Mouse (Mus musculus) liver, embryonic 12.5 days (tissue): ENCODE measurements around the gene Btg3. TPM values are rescaled to one million over a fixed set of nuclear protein-coding genes. Genes with fewer than 3 reads are reported as not detected.

Experiments
- ATAC-seq: fragments of 200-750 bp; cut with Nextera tagmentation; 2 replicates; pipeline ENCODE4 v1.8.0; 2017; ENCODE audit warnings: moderate number of reproducible peaks, mild to moderate bottlenecking, moderate library complexity
- H3K27ac ChIP-seq: fragments of 300-500 bp; sonication (generic); 2 replicates; pipeline ENCODE4 v1.5.1; 2016; ENCODE audit warnings: mild to moderate bottlenecking
- H3K27me3 ChIP-seq: fragments of 300-500 bp; sonication (generic); replicated peaks from 2 replicates; pipeline ENCODE4 v1.6.1; 2016; ENCODE audit warnings: mild to moderate bottlenecking, moderate library complexity
- H3K36me3 ChIP-seq: fragments of 300-500 bp; sonication (generic); 2 replicates; pipeline ENCODE4 v1.6.1; 2016; ENCODE audit warnings: mild to moderate bottlenecking, moderate library complexity
- H3K4me1 ChIP-seq: fragments of 300-500 bp; sonication (generic); 2 replicates; pipeline ENCODE4 v1.6.1; 2016
- H3K4me2 ChIP-seq: fragments of 300-500 bp; sonication (generic); 2 replicates; pipeline ENCODE4 v1.6.1; 2016; ENCODE audit warnings: mild to moderate bottlenecking, moderate library complexity
- H3K4me3 ChIP-seq: fragments of 300-500 bp; sonication (generic); 2 replicates; pipeline ENCODE4 v1.5.1; 2016; ENCODE audit warnings: mild to moderate bottlenecking, moderate library complexity
- H3K9ac ChIP-seq: fragments of 300-500 bp; sonication (generic); 2 replicates; pipeline ENCODE4 v1.6.1; 2016; ENCODE audit warnings: mild to moderate bottlenecking, moderate library complexity
- H3K9me3 ChIP-seq: fragments of 300-500 bp; sonication (generic); replicated peaks from 2 replicates; pipeline ENCODE4 v1.6.1; 2016; ENCODE audit warnings: mild to moderate bottlenecking, moderate library complexity
- WGBS: fragments of 180-500 bp; shearing (Covaris S2); methylation state at CpG from one replicate; pipeline ENCODE4 v1.1.7; 2016; ENCODE audit not compliant: insufficient replicate concordance; 5-methylcytosine and 5-hydroxymethylcytosine counted together
- polyA plus RNA-seq: library from polyadenylated mRNA; unstranded; fragments of >200 nt; fragmentation: Nextera tagmentation; extraction: Ambion mirVana; gene quantifications from 2 replicates; pipeline ENCODE4 v1.2.1, GENCODE M21; 2016

Btg3 gene
- 39.0 and 39.6 TPM in 2 replicates for polyA plus RNA-seq

DNA sequence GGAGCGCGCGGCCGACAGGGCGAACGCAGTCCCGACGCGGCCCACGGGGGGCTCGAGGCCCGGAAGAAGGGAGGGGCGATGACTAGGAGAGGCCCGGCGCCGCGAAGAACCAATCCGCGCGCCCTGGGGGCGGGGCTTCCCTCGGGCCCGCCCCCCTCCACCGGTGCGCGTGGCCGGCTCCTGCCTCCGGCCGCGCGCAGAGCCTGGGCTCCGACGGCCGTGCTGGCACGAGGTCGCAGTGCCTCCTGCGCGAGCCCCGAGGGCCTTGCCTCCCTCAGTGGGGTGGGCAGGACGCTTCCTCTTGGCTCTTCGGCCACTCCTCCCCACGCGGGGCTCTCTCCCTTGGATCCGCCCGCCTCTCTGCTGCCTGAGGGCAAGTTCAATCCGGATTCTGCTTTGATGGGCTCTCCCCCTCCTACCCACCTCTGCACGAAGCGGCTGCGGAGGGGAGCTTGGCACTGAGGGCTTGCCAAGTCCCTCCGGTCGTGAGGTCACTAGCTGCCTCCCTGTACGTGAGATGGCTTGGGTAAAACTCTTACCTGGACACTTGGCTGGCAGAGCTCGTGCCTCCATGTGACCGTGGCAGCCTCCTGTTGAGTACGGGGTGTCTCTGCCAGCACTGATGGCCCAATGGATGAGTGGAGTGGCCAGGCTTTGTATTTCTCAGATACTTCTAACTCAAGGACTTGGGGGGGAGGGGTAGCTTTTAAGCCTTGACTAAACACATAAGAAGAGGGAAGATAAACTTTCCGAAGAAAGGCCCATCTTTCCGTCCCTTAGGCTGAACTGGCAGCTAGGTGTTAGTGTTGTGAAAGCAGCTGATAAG lies at the start of gene Btg3:
TSS of gene Btg3 (minus strand) at position 448 of the 826 bp plus-strand sequence.
- Histone ChIP-seq H3K4me3 (peak within 1 kb of the TSS; percentile 89), H3K9me3 (no peaks in the 10 kb centered on the region), H3K4me2 (peak within 1 kb of the TSS; percentile 92), H3K4me1 (peaks cover 24% of the 10 kb centered on the region), H3K9ac (peak within 1 kb of the TSS; percentile 94), H3K36me3 (peaks cover 14% of the 10 kb centered on the region), H3K27ac (peak within 1 kb of the TSS; percentile 80), H3K27me3 (no peaks in the 10 kb centered on the region)
- WGBS: 2% methylated on average over 31 of the region's 57 CpGs
- peak; percentile 95 for ATAC-seq

DNA sequence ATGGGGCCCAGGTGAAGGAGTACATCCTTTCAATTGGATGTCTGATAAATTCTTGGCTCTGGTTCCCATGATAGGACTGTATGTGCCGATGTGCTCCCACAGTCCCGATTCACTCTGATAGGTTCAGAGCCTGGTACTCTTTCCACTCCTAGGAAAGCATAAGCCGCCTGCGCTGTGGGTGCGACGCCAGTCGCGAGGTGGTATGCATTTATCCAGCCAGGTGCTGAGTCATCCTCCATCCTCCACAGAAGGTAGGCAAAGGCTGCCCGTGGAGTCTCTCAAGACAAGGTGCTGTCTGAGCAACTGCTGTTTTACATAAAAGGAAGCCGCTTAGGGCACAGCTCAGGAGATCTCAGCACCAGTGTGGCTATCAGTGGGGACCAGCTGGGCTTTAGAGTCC lies 40.7 kb upstream of the Btg3 start:
- Histone ChIP-seq H3K4me2 (no peak overlapping the region), H3K9ac (no peak overlapping the region), H3K27me3 (no peaks in the 10 kb centered on the region), H3K9me3 (no peaks in the 10 kb centered on the region; the same call in 1 of the 2 replicates), H3K27ac (no peak overlapping the region), H3K4me3 (no peak overlapping the region), H3K4me1 (no peaks in the 10 kb centered on the region), H3K36me3 (no peaks in the 10 kb centered on the region)
- 30% methylated on average over 10 of the region's 10 CpGs for WGBS
- no peak for ATAC-seq

DNA sequence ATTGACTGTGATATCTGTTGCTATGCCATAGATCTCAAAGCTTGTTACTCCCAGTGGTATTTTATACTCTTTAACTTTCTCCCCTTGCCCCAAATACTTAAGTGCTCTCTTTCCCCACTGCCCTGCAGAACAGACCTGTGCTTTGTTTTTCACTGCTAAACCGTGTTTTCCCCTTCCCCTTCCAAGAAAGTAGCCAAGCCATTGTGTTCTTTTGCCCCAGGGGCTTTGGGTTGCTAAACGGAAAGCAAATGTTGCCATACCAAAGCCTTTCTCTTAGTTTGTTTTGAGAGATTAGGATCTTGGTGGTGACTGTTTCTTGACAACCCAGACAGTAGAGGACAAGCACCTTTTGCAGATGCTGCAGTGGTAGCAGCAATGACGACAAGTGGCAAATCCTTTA lies 39.5 kb upstream of the Btg3 start:
- Histone ChIP-seq H3K4me3 (no peak overlapping the region), H3K9me3 (no peaks in the 10 kb centered on the region; the same call in 1 of the 2 replicates), H3K4me1 (no peaks in the 10 kb centered on the region), H3K27me3 (no peaks in the 10 kb centered on the region), H3K36me3 (no peaks in the 10 kb centered on the region), H3K4me2 (no peak overlapping the region), H3K9ac (no peak overlapping the region), H3K27ac (no peak overlapping the region)
- no peak for ATAC-seq
- 7% methylated on average over 3 of the region's 3 CpGs for WGBS

DNA sequence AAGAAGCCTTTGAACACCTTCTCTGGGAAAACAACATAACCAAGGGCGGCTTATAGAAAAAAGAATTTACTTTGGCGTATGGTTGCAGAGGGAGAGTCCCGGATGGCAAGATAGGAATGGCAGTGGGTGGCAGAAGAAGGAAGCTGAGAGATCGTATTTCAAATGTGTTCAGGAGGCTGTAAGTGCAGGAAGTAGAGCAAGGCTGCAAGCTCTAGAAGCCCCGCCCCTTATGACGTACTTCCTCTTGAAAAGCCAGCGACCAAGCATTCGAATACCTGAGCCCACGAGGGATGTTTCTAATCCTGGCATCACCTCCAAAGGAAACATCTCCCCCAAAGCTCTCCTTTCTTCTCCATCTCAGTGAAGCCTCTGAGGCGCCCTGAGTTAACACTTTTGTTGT lies 33.0 kb upstream of the Btg3 start:
- H3K27me3 ChIP-seq: no peaks in the 10 kb centered on the region
- 71% methylated on average over 10 of the region's 10 CpGs for WGBS
- no peaks in the 10 kb centered on the region for H3K36me3 ChIP-seq
- no peak overlapping the region for H3K4me2 ChIP-seq
- H3K4me1 ChIP-seq: no peaks in the 10 kb centered on the region
- no peak for ATAC-seq
- no peak overlapping the region for H3K9ac ChIP-seq
- H3K4me3 ChIP-seq: no peak overlapping the region
- no peaks in the 10 kb centered on the region; the same call in 1 of the 2 replicates for H3K9me3 ChIP-seq
- H3K27ac ChIP-seq: no peak overlapping the region

DNA sequence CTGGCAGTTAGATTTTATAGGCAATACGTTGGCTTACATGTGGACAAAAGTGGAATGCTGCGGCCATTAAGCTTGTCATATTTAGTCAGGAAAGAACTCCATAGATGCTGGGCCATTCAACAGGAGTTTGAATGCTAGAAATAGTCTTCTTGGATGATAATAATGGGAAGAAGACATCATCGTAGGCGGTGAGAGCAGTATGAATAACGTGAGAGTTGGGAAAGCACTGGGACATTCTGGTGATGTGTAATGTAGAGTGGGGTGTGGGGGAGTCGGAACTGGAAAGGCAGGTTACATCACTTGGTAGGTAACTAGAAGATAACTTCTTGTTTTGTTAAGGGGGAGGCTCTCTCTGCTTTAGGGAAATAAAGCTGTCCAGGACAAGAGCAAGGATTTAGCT lies 30.9 kb upstream of the Btg3 start:
- WGBS: 74% methylated on average over 6 of the region's 6 CpGs
- Histone ChIP-seq H3K4me3 (no peak overlapping the region), H3K9me3 (no peaks in the 10 kb centered on the region), H3K4me1 (no peaks in the 10 kb centered on the region), H3K4me2 (no peak overlapping the region), H3K27me3 (no peaks in the 10 kb centered on the region), H3K9ac (no peak overlapping the region), H3K27ac (no peak overlapping the region), H3K36me3 (no peaks in the 10 kb centered on the region)
- ATAC-seq: no peak

DNA sequence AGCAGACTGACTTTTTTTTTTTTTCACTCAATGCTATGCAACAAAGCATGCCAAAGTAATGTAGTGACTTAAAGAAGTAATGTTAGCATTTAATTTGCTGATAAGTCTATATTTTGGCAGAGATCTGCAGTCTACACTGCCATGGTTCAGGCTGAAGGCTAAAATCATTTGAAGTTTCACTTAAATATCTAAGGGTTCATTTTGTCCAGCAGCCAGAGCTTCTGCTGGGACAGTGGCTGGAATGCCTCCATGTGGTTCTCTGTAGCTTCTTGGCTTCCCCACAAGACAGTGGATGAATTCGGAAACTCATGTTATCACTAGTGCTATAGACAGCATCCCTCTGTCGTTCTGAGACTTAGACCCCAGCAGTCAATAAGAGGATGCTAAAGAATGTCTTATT lies 29.7 kb upstream of the Btg3 start:
- ATAC-seq: no peak
- WGBS: 45% methylated on average over 2 of the region's 2 CpGs
- no peaks in the 10 kb centered on the region for H3K36me3 ChIP-seq

DNA sequence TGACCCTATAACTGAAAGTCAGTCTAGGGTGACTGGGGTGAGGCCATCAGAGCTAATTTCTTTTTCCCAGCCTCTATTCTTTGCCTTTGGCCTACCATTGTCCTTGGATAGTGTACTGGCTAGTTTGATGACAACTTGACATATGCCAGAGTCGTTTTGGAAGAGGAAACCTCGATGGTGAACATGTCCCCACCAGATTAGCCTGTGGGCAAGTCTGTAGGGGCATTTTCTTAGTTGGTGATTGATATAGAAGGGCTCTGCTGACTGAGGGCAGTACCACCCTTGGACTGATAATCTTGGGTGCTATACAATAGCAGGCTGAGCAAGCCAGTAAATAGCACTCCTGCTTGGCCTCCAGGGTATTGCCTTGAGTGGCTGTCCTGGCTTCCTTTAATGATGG lies 25.3 kb upstream of the Btg3 start:
- Histone ChIP-seq H3K4me1 (no peaks in the 10 kb centered on the region), H3K4me2 (no peak overlapping the region), H3K9ac (no peak overlapping the region), H3K4me3 (no peak overlapping the region), H3K27me3 (no peaks in the 10 kb centered on the region), H3K27ac (no peak overlapping the region), H3K36me3 (no peaks in the 10 kb centered on the region), H3K9me3 (no peaks in the 10 kb centered on the region)
- ATAC-seq: no peak
- 8% methylated on average over 2 of the region's 2 CpGs for WGBS

More for the DNA sequence above, 29.7 kb upstream of the Btg3 start:
- no peaks in the 10 kb centered on the region for H3K9me3 ChIP-seq
- H3K9ac ChIP-seq: no peak overlapping the region
- H3K4me3 ChIP-seq: no peak overlapping the region
- H3K4me2 ChIP-seq: no peak overlapping the region
- no peaks in the 10 kb centered on the region for H3K27me3 ChIP-seq
- no peak overlapping the region for H3K27ac ChIP-seq
- no peaks in the 10 kb centered on the region for H3K4me1 ChIP-seq

DNA sequence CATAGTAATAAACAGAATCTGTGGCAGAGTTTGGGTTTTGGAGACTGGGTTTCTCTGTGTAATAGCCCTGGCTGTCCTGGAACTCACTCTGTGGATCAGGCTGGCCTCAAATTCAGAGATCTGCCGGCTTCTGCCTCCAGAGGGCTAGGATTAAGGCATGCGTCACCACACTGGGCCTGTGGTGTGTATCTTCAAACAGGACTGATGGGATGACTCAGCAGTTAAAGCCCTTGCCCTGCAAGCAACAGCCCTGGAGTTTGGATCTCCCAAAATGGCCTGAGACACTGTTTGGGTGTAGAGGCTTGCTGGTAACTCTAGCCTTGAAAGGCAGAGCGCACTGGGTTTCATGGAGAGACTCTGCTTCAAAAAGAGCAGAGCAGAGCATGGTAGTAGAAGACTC lies 22.4 kb upstream of the Btg3 start:
- Histone ChIP-seq H3K9ac (no peak overlapping the region), H3K36me3 (no peaks in the 10 kb centered on the region), H3K9me3 (no peaks in the 10 kb centered on the region), H3K4me2 (no peak overlapping the region), H3K4me1 (no peaks in the 10 kb centered on the region), H3K27ac (no peak overlapping the region), H3K4me3 (no peak overlapping the region), H3K27me3 (no peaks in the 10 kb centered on the region)
- ATAC-seq: no peak
- WGBS: 62% methylated on average over 3 of the region's 3 CpGs

DNA sequence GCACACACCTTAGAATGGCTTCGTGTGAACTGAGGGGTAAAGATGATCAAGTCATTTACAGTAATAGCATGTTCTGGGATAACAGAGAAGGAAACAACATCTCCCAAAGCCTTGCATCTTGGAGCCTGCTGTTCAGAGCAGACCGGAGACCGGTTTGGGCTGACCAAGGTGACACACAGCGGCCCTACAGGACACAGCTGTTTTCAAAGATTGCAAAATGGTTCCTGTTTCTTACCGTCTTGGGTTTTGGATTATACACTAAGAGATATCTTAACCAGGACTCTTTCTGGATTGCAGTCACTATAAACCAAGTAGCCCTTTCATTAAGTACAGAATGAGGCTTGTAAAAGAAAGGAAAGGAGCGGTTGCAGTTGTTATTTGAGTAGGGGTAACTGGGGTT lies 21.7 kb upstream of the Btg3 start:
- H3K9ac ChIP-seq: no peak overlapping the region
- H3K4me3 ChIP-seq: no peak overlapping the region
- no peak for ATAC-seq
- no peaks in the 10 kb centered on the region for H3K9me3 ChIP-seq
- no peaks in the 10 kb centered on the region for H3K36me3 ChIP-seq
- WGBS: 39% methylated on average over 6 of the region's 6 CpGs
- no peaks in the 10 kb centered on the region for H3K4me1 ChIP-seq
- no peak overlapping the region for H3K27ac ChIP-seq
- no peak overlapping the region for H3K4me2 ChIP-seq
- H3K27me3 ChIP-seq: no peaks in the 10 kb centered on the region

DNA sequence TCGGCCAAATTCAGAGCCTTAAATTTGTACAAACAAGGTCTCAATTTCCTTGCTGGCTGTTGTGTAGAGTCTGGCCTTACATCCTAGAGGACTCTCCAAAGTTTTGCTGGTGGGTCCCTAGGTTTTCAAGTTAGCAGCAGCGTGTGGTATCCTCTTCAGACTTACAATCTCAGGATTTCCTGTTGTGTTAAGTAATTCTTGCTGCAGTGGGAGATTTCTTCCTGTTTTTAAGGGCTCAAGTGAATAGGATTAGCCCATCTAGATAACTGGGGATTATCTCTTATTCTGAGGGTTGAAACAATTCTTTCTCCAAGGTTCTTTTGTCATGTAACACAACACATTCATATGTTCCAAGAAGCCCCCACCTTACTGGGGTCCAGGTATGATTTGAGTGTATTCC lies 14.4 kb upstream of the Btg3 start:
- Histone ChIP-seq H3K36me3 (no peaks in the 10 kb centered on the region), H3K4me2 (no peak overlapping the region), H3K4me3 (no peak overlapping the region), H3K9me3 (no peaks in the 10 kb centered on the region), H3K27me3 (no peaks in the 10 kb centered on the region), H3K4me1 (no peaks in the 10 kb centered on the region), H3K9ac (no peak overlapping the region), H3K27ac (no peak overlapping the region)
- no peak for ATAC-seq
- WGBS: 29% methylated on average over 2 of the region's 2 CpGs

DNA sequence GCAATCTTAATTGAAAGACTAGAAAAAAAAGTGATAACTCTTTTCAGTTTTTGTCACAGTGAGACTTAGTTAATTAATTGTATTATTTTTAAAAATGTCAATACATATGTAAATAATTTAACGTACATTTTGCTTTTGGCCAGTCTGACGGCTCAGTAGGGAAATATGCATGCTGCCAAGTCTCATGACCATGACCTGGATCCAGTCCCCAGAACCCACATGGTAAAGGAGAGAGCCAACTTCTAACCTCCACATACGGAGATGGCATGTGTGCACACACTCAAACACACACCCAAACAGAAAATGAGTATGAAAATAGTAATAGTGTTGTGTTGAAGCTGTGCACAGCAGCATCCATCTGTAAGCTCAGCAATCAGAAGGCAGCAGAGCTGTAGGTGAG lies 13.0 kb upstream of the Btg3 start:
- Histone ChIP-seq H3K4me3 (no peak overlapping the region), H3K27me3 (no peaks in the 10 kb centered on the region), H3K4me1 (no peaks in the 10 kb centered on the region), H3K36me3 (no peaks in the 10 kb centered on the region), H3K27ac (no peak overlapping the region), H3K9ac (no peak overlapping the region), H3K9me3 (no peaks in the 10 kb centered on the region), H3K4me2 (no peak overlapping the region)
- no peak for ATAC-seq
- 72% methylated on average over 3 of the region's 3 CpGs for WGBS

DNA sequence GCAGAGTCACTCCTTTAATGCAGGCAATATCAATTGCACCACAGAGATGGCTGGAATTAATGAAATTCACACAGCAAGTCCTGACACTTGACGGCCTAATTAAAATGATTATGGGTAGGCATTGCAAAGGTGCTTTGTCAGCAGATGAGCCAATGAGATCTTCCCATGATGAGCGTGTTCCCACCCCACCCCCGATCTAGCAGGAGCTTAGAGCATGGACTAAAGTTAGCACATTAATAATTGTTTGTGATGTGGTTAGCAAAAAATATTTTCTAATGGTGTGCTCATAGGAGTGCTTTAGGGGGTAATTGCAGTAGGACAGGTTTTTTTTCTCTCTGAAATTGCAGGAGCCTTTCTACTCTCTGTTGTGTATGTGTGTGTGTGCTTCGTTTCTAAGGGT lies 12.1 kb upstream of the Btg3 start:
- no peaks in the 10 kb centered on the region for H3K9me3 ChIP-seq
- H3K9ac ChIP-seq: no peak overlapping the region
- H3K4me3 ChIP-seq: no peak overlapping the region
- WGBS: 71% methylated on average over 4 of the region's 4 CpGs
- H3K27ac ChIP-seq: no peak overlapping the region
- no peaks in the 10 kb centered on the region for H3K36me3 ChIP-seq
- no peak overlapping the region for H3K4me2 ChIP-seq
- ATAC-seq: no peak
- H3K4me1 ChIP-seq: no peaks in the 10 kb centered on the region
- H3K27me3 ChIP-seq: no peaks in the 10 kb centered on the region

DNA sequence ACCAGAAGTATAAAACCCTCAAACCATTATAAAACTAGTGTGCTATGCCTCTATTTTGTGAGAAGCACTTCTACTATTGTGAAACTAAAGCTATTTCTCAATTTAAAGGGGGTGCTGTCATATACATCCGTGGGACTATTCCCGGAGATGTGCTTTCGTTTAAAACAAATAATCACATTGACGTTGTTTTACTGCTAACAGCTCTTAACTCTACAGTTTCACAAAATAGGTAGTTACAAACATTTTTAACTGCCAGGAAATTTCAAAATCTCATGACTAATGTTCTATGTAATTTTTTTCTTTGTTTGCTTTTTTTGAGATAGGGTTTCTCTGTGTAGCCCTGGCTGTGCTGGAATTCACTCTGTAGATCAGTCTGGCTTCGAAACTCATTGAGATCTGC lies 1.5 kb upstream of the Btg3 start:
- Histone ChIP-seq H3K9ac (no peak overlapping the region), H3K4me2 (no peak overlapping the region), H3K4me1 (peaks cover 24% of the 10 kb centered on the region), H3K4me3 (no peak overlapping the region), H3K36me3 (0 out of 2 replicates have a peak, but pooled peaks cover 3% of the 10 kb centered on the region), H3K27me3 (no peaks in the 10 kb centered on the region), H3K9me3 (no peaks in the 10 kb centered on the region), H3K27ac (no peak overlapping the region)
- no peak for ATAC-seq
- WGBS: 81% methylated on average over 5 of the region's 5 CpGs
